Mouse (Mus musculus) testis, adult 2 months (tissue): ENCODE data around the gene Krt80. TPM values are rescaled to one million over a fixed set of nuclear protein-coding genes. Genes with fewer than 3 reads are reported as not detected.

Experiments
- H3K27ac ChIP-seq: fragments of 200-500 bp; 2 replicates; pipeline ENCODE4 v1.5.1; 2012; ENCODE audit warnings: low read depth, low read length; ENCODE audit not compliant: control insufficient read depth, insufficient read depth
- H3K27me3 ChIP-seq: fragments of 200-500 bp; 2 replicates; pipeline ENCODE4 v1.6.1; 2012; ENCODE audit warnings: mild to moderate bottlenecking, low read length, moderate library complexity; ENCODE audit not compliant: control insufficient read depth, insufficient read depth
- H3K36me3 ChIP-seq: fragments of 200-500 bp; 2 replicates; pipeline ENCODE4 v1.6.1; 2012; ENCODE audit warnings: mild to moderate bottlenecking, low read length; ENCODE audit not compliant: control insufficient read depth, insufficient read depth
- H3K4me1 ChIP-seq: fragments of 200-500 bp; 2 replicates; pipeline ENCODE4 v1.6.1; 2012; ENCODE audit warnings: low read length; ENCODE audit not compliant: control insufficient read depth, insufficient read depth
- H3K4me3 ChIP-seq: fragments of 200-500 bp; 2 replicates; pipeline ENCODE4 v1.5.1; 2012; ENCODE audit warnings: low read depth, mild to moderate bottlenecking, low read length, moderate library complexity, mixed read lengths; ENCODE audit not compliant: control insufficient read depth
- CTCF ChIP-seq: fragments of 200-500 bp; IDR thresholded peaks from 2 replicates; pipeline ENCODE4 v1.5.1; 2012; ENCODE audit warnings: low read depth, mild to moderate bottlenecking, inconsistent platforms, low read length, moderate library complexity; ENCODE audit not compliant: control insufficient read depth, insufficient read depth, insufficient replicate concordance
- POLR2A ChIP-seq: fragments of 200-500 bp; IDR thresholded peaks from 2 replicates; pipeline ENCODE4 v1.6.1; 2012; ENCODE audit warnings: low read depth, mild to moderate bottlenecking, inconsistent platforms, low read length, moderate library complexity; ENCODE audit not compliant: control insufficient read depth
- polyA plus RNA-seq: library from polyadenylated mRNA; depleted of rRNA; stranded (reverse); fragments of >200 nt; gene quantifications from 2 replicates; pipeline ENCODE4 v1.2.3, GENCODE M21; 2012; rRNA removed

The Krt80 gene
- polyA plus RNA-seq, 1 experiment = 0.32 TPM

DNA sequence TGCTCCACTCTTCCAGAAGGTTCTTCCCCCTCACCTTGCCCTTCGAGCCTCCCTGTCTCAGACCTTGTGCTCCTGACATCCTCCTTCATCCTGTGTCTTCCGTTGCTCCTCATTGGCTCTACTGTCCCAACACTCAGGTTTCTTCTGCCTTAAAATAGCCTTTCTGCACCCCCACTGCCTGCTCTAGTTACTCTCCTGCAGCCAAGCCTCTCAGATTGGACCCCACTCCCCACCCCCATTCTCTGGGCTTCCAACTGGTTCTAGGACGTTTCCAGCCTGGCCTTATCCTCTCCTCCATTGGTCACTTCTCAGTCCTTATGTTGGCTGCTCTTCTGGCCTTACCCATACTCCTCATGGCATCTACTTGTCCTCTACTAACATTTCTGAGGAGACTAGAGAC lies 67.8 kb downstream of the Krt80 start:
- peaks cover 2% of the 10 kb centered on the region for H3K4me1 ChIP-seq
- H3K27me3 ChIP-seq = no peaks in the 10 kb centered on the region
- no peak for TF ChIP-seq CTCF
- TF ChIP-seq POLR2A = no peak
- no peak overlapping the region for H3K27ac ChIP-seq
- H3K4me3 ChIP-seq = no peak overlapping the region
- no peaks in the 10 kb centered on the region for H3K36me3 ChIP-seq

DNA sequence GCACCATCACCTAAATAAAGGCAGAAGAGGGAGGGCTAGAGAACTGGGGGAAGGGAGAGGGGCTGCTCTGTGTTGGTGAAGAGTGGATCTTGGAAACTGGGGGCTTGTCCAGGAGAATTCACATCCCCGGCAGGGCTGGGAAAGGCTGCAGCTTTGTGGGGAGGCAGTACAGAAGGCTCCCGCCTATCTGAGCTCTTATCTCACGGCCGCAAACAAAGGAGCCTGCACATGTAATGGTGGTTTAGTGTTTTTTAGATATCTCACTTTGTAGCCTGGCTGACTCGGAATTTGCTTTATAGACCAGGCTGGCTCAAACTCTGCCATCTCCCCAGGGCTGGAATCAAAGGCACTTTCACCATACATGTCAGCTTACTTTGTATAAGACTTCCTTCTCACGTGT lies 69.8 kb downstream of the Krt80 start:
- Histone ChIP-seq H3K27me3 (no peaks in the 10 kb centered on the region), H3K4me1 (peaks cover 2% of the 10 kb centered on the region), H3K4me3 (peak overlapping the region; percentile 48), H3K36me3 (no peaks in the 10 kb centered on the region), H3K27ac (peak overlapping the region; percentile 61)
- TF ChIP-seq CTCF (no peak), POLR2A (no peak)

DNA sequence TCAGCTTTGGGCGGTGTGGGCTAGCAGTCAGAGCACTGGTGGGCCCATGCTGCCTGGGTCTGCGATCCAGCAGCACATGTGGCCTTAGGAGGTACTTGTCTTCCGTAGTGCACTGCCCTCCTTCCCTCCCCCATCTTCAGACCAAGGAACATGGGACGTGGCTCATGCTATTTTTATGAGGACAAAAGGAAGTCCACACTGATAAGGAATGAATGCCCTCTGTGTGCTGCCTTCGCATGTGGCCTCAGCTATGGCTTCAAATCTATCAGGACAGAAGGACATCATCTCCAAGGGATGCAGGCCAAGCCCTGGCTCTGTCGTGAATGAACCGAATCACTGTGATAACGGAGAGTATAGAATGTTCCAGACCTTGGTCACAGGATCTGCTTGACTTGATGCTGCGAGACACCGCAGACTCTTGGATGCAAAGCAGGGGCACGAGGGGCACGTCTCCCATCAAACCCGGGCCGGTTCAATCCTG lies 70.4 kb downstream of the Krt80 start:
- no peak for TF ChIP-seq CTCF
- peak; percentile 31; the same call in 1 of the 2 replicates for TF ChIP-seq POLR2A
- Histone ChIP-seq H3K27ac (peak overlapping the region; percentile 81), H3K4me3 (peak overlapping the region; percentile 48)

GRCm38 (mm10) chr15:101298550-101298949 lies 71.4 kb downstream of the Krt80 start:
- Histone ChIP-seq H3K4me3 (peak overlapping the region; percentile 34), H3K36me3 (no peaks in the 10 kb centered on the region), H3K27ac (no peak overlapping the region), H3K4me1 (peaks cover 2% of the 10 kb centered on the region), H3K27me3 (no peaks in the 10 kb centered on the region)
- no peak for TF ChIP-seq CTCF
- peak; percentile 67; the same call in 1 of the 2 replicates for TF ChIP-seq POLR2A

More for the DNA sequence above, 70.4 kb downstream of the Krt80 start:
- Histone ChIP-seq H3K36me3 (no peaks in the 10 kb centered on the region), H3K27me3 (no peaks in the 10 kb centered on the region), H3K4me1 (peaks cover 2% of the 10 kb centered on the region)

DNA sequence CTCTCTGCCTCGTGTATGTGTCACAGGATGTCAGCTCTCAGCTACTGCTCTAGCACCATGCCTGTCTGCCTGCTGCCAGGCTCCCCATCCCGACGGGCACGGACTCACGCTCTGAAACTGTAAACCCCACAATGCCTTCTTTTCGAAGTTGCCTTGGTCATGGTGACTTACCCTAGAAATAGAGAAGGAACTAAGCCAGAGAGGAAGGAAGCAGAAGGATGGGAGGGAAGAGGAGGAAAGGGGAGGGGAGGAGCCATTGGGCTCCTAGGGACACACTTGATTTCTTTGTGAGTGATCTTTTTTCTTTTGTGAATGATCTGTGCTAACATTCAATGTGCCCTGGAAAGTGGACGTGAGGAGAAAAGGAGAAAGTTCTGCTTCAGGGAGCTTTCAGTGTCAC lies 72.0 kb downstream of the Krt80 start:
- H3K36me3 ChIP-seq = no peaks in the 10 kb centered on the region
- H3K4me3 ChIP-seq = peak overlapping the region; percentile 34
- TF ChIP-seq CTCF = no peak
- TF ChIP-seq POLR2A = no peak
- H3K27ac ChIP-seq = no peak overlapping the region; the same call in 1 of the 2 replicates
- H3K4me1 ChIP-seq = peaks cover 2% of the 10 kb centered on the region
- H3K27me3 ChIP-seq = no peaks in the 10 kb centered on the region

Other genes with a start within 250 kb of the Krt80 start
- gene Acvrl1, start 241.6 kb downstream of the Krt80 start, polyA plus RNA-seq = 3.5 and 4.8 TPM in 2 replicates
- 15.2 and 16.7 TPM in 2 replicates for gene Acvr1b, start 196.1 kb downstream of the Krt80 start, polyA plus RNA-seq
- gene Grasp, start 146.0 kb downstream of the Krt80 start, polyA plus RNA-seq = 1.8 and 1.9 TPM in 2 replicates
- 51.4 TPM in 2 replicates for gene Nr4a1, start 115.9 kb downstream of the Krt80 start, polyA plus RNA-seq
- gene Atg101, start 85.9 kb downstream of the Krt80 start, polyA plus RNA-seq = 16.4 and 17.5 TPM in 2 replicates
- gene 6030408B16Rik, start 77.0 kb downstream of the Krt80 start, polyA plus RNA-seq = 8.5 and 10.4 TPM in 2 replicates
- gene Krt7, start 40.9 kb upstream of the Krt80 start, polyA plus RNA-seq = 0.33 and 0.72 TPM in 2 replicates
- gene Krt87, start 68.6 kb upstream of the Krt80 start, polyA plus RNA-seq = not detected in 2 replicates
- gene Krt88, start 77.6 kb upstream of the Krt80 start, polyA plus RNA-seq = 189 and 195 TPM in 2 replicates
- not detected in 2 replicates for gene Krt81, start 93.6 kb upstream of the Krt80 start, polyA plus RNA-seq
- gene Krt86, start 103.3 kb upstream of the Krt80 start, polyA plus RNA-seq = 0.12 and 0.29 TPM in 2 replicates
- 0.07 TPM in 1 of 2 replicates, not detected in the other for gene Krt83, start 121.3 kb upstream of the Krt80 start, polyA plus RNA-seq
- 0.25 TPM in 1 of 2 replicates, not detected in the other for gene Gm49425, start 147.1 kb upstream of the Krt80 start, polyA plus RNA-seq
- not detected in 2 replicates for gene Krt84, start 162.7 kb upstream of the Krt80 start, polyA plus RNA-seq
- gene Krt82, start 180.5 kb upstream of the Krt80 start, polyA plus RNA-seq = not detected in 2 replicates
- gene Krt90, start 192.8 kb upstream of the Krt80 start, polyA plus RNA-seq = not detected in 2 replicates
- gene Krt75, start 203.7 kb upstream of the Krt80 start, polyA plus RNA-seq = 0.04 TPM in 1 of 2 replicates, not detected in the other